Mouse (Mus musculus) thymus, adult 18-20 months (tissue): ENCODE measurements around the gene Armc8.
A peak's percentile ranks its signal among the peaks of the same experiment; 100 is the strongest.

ENCODE experiments used
- DNase-seq, 2 experiments: peaks; one replicate each; pipeline ENCODE4 v3.0.0; 2022; ENCODE audit warnings: mixed read lengths in 2 of 2

Armc8 gene

GRCm38 (mm10) chr9:99444590-99445178 is 124.0 kb downstream of the Armc8 start:
- DNase-seq = no peak

DNA sequence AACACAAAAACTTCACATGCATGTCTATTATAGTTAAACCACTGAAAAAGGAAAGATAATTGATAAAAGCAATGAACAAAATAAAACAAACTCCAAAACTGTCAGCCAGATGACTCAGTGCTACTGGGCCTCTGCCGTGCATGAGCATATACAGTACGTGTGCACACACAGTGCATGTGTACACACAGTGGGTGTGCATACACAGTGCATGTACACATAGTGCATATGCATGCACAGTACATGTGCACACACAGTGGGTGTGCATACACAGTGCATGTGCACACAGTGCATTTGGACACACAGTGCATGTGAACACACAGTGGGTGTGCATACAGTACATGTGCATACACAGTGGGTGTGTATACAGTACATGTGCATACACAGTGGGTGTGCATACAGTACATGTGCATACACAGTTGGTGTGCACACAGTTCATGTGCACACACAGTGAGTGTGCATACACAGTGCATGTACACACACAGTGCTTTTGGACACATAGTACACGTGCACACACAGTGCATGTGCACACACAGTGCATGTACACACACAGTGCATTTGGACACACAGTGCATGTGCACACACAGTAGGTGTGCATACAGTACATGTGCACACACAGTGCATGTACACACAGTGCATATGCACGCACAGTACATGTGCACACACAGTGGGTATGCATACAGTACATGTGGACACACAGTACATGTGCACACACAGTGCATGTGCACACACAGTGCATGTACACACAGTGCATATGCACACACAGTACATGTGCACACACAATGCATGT is 126.9 kb downstream of the Armc8 start:
- DNase-seq = no peak

GRCm38 (mm10) chr9:99440941-99441340 is 127.8 kb downstream of the Armc8 start:
- no peak for DNase-seq

GRCm38 (mm10) chr9:99439064-99439463 is 129.6 kb downstream of the Armc8 start:
- no peak for DNase-seq

DNA sequence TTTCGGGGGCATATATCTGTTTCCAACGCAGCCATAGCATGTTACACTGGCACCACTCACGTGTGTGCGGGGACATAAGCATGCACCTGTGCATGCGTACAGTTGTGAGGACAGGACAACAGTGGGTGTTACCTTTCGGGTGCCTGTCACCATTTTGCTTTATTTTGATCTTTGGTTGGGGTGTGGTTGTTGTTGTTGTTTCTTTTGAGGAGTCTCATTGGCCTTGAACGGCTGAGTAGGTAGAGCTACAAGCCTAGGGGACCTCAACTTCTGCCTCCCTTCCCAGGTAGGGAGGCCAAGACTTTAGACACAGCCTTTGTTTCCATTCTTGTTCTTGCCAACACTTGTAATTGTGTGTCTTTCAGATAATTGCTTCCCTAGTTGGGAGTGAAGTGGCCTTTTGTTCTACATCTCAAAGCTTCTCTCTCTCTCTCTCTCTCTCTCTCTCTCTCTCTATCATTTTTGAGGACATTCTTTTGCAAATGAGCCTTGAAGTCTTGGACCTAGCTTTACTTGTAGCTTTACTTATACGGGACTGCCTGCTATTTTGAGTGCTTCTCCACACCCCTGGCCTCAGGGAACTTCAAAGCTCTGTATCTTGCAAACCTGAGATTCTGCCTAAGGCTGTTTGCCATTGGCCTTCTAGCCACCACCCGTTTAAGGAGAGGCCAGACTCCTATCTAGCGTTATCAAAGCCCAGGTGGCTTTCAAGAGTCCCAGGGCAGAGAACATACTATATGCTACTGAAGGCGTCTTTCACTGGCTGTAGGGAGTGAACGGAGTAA is 130.7 kb downstream of the Armc8 start:
- DNase-seq = no peak

DNA sequence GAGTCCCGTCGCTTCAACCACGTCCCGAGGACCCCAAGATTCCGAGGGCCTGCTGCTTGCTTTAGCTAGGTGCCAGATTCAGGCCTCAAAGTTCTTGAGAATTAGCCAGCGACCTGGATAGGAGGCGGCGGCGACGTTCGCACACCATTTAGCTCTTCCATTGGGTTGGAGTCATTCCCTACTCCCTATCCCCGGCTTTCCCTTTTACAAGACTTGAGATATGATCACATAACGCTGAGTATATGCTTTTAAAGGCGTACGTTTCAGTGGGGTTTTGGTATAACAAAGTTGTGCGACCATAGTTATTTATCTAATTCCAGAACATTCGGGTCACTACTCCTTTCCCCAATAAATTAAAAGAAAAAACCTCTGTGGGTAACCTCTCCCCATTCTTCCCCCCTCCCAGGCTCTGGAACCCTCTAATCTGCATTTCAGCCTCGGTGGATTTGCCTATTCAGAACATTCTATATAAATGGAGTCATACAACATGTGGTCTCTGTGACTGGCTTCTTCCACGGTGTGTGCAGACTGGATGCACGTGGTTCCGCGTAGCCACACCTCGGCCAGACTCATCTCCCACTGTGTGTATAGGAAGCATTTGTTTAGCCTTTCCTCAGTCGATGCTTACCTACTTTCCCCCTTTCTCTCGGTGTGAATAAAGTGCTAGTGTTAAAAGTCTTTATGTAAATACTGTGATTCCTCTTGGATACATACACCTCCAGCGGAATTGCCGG is 131.5 kb downstream of the Armc8 start, which contains the start of gene Mras:
TSS of gene Mras (minus strand) at position 351 of the 734 bp plus-strand sequence.
- no peak for DNase-seq

GRCm38 (mm10) chr9:99436182-99437030 is 132.3 kb downstream of the Armc8 start:
- DNase-seq = peak in 1 of 2 experiments; percentile 12

- no peak for DNase-seq
Measured at GRCm38 (mm10) chr9:99435619-99436181, 133.0 kb downstream of the Armc8 start.

DNA sequence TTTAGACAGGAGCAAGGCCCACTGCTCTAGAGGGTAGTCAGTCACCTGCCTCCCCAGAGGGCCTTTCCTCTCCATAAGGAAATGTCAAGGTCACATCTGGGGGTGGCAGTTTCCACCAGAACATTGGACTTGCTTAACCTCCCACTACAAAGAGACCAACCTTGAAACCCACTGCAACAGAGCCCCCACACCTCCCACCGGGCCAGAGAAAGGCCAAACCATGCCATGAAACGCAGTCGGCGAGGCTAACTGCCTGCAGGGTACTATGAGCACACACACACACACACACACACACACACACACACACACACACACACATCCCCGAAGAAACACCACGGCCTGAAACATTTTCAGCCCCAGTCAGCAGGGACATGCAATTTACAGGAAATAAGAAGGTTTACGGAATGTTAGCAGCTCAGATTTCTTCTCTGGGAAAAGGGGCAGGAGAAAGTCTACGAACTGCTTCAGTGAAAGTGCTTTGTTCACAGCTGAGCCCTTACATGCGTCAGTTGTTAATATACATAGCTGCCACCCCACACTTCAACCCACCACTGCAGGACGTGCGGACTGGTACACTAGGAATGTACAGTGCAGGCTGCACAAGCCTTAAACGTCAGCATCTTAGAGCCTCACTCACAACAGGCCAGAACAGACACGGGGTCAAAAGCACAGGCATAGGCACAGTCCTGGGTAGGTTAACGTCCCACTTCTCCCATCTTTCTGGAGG is 133.6 kb downstream of the Armc8 start:
- no peak for DNase-seq

DNA sequence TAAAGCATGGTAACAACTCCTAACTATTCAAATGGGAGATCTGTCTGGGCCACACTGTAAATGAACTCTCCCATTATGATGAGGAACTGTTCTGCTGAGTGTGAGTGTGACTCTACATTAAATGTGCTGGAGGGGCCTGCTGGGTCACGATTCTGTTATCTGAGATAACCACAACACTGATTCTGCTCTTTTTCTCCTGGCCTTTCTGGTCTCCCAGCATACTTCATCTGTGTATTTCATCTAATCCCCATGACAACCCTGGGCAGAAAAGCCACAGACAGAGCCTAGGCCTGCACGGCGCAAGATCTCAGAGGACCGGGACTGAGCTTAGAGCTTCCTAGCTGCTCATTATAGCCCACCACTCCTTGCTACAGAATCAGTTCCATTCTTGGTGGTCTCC is 136.2 kb downstream of the Armc8 start:
- DNase-seq = no peak

DNA sequence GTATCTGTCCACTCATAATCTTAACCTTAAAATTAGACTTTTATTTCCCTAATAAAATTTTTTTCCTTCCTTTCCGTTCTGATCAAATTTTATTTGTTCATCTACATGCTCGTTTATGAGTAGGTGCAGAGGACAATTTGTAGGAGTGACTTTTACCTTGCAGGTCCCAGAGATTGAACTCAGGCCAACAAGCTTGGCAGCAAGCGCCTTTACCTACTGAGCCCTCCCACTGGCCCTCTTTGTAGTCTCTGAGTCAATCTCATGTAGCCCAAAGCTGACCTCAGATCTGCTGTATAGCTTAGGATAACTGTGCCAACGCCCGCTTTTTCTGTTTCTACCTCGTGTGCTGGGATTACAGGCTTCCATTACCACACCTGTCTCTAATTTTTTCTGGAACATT is 136.7 kb downstream of the Armc8 start:
- DNase-seq = no peak

- DNase-seq = no peak
Measured at GRCm38 (mm10) chr9:99431346-99431745, 137.4 kb downstream of the Armc8 start.

DNA sequence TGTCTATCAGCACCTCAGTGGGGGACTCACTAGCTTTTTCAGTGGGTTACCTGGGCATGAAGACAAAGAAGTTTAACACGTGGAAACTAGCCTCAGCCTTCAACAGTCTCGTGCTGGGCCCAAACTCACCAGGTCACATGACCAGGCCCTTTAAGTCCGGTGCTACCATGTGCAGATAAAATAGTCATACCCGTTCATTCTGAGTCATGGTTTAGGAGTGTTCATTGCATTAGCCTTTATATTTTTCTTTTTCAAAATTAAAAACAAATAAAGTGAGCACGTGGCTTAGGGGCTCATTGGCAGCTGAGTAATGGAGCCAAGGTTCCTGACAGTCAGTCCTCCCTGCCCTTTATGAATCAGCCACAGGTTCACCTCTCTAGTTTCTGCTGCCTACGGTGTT is 137.9 kb downstream of the Armc8 start:
- no peak for DNase-seq

GRCm38 (mm10) chr9:99429845-99430244 is 138.9 kb downstream of the Armc8 start:
- DNase-seq = no peak

GRCm38 (mm10) chr9:99428601-99429331 is 139.9 kb downstream of the Armc8 start:
- no peak for DNase-seq
